Mouse (Mus musculus) heart, adult 18-20 months (tissue): Measurements from ENCODE around the gene Shtn1. TPM values are rescaled to one million over a fixed set of nuclear protein-coding genes. Genes with fewer than 3 reads are reported as not detected.

Experiments used
- DNase-seq, 2 experiments: peaks; one replicate each; pipeline ENCODE4 v3.0.0; 2021 to 2022; ENCODE audit warnings: mixed read lengths in 1 of 2
- total RNA-seq, 2 experiments: library from RNA; stranded (reverse); gene quantifications; 2 replicates each; pipeline ENCODE4 v1.2.3; 2021

Gene Shtn1
- total RNA-seq, 2 experiments from 2014 or later, result 2.1 to 2.9 TPM

DNA sequence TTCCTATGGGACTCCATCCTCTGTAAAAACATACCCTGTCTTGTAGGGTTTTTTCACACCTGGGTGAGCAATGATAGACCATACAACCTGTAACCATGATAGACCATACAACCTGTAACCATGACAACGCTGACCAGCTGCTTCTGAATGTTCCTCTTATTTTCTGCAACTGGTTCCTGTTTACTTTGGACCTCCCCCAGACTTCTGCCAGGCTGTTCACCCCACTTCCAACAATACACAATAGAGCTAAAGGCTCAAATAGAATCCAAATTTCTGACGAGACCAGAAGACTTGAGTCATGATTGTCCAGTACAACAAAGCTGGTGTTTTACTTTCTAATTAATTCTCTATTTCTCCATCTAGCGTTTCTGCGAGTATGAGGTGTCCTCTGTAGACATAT is 23.8 kb downstream of the Shtn1 start:
- DNase-seq, result no peak

- no peak for DNase-seq
These were observed 24.3 kb downstream of the Shtn1 start for GRCm38 (mm10) chr19:59051622-59052021.

- no peak for DNase-seq
These were observed 27.0 kb downstream of the Shtn1 start for GRCm38 (mm10) chr19:59048852-59049251.

GRCm38 (mm10) chr19:59047511-59047910 is 28.4 kb downstream of the Shtn1 start:
- no peak for DNase-seq

DNA sequence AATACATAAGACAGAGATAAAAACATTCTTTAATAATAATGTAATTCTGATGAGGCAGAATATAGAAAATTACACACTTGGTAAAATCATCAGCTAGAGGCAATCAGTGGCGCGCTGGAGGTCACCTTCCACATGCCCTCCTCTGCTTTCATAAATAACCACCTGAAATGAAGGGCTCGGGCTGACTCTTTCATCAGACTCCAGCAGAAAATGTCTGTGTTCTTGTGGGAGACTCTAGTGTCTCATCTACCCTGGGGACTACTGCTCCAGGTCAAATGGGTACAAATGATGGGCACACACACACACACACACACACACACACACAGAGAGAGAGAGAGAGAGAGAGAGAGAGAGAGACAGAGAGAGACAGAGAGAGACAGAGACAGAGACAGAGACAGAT is 34.8 kb downstream of the Shtn1 start:
- DNase-seq, result no peak

GRCm38 (mm10) chr19:59038793-59039192 is 37.1 kb downstream of the Shtn1 start:
- no peak for DNase-seq

DNA sequence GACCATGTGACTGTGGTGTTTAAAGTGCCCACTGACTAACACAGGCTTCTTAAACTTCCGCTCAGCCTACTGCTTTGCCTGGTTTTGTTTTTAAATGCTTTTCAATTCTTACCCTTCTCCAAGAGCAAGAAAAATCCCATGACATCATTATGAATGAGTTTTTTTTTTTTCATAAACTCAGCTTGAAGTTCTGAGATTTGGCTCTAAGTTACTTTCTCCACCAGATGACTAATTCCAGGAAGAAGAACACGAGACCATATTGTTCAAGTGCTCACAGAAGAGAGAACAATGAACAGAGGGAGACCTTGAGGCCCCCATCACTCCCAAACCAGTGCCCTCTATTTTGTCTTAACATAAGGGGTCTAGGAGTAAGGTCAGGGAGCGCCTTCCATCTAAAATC is 39.1 kb downstream of the Shtn1 start:
- no peak for DNase-seq

- no peak for DNase-seq
These were observed 42.7 kb downstream of the Shtn1 start for GRCm38 (mm10) chr19:59033241-59033640.

DNA sequence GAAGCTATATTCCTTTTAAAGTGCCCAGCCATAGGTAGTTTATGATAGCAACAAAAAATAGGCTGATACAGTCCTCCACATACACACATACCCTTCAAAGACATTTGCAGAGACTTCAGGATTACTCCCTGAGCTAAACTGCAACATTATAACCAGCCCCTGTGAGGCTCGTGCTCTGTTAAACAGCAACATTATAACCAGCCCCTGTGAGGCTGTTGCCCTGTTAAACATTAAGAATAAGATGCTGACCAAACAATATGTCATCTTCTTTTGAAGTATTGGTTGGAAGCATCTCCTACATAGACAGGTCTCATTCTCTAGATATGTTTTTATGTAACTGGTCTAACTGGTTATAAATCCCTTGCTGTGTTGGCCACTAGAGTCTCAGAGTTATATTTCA is 45.7 kb downstream of the Shtn1 start:
- DNase-seq, result no peak

DNA sequence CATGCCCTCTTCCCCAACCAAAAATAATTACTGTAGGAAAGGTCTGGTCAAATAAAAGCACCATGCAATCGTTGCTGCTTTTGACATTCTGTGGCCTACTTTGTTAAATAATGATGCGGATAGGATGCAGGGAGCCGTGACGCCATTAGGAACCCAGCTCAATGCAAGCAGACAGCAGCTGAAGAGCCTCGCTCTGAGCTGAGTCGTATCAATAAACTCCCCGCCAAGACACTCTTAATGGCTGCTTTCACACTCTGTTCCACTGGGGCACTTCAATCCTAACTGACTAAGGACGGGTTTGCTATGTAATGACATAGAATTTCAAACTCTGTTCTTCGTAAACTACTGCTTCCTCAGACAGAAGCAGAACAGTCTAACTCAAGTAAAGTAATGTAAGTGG is 46.9 kb downstream of the Shtn1 start:
- no peak for DNase-seq

- no peak for DNase-seq
These were observed 47.8 kb downstream of the Shtn1 start for GRCm38 (mm10) chr19:59028130-59028529.

- no peak for DNase-seq
These were observed 52.0 kb downstream of the Shtn1 start for GRCm38 (mm10) chr19:59023876-59024275.

- DNase-seq, result no peak
These were observed 54.3 kb downstream of the Shtn1 start for GRCm38 (mm10) chr19:59021644-59022043.

DNA sequence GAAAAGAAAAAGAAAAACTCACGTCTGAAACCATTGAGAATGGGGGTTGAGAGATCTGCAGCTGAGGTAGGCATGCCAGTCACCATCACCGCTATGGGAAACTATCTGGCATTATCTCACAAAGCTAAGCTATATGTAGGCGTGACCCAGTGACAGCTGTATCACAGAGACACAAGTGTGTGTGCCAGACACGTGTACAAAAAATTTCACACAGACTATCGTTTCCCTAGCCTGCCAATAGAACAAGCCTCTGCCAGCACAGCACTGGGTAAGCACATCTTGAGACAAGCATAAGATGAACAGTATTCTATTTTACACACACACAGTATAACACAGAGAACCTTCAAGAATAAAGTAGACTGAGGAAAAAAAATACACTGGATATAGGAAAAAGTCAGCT is 65.1 kb downstream of the Shtn1 start:
- no peak for DNase-seq

GRCm38 (mm10) chr19:59006577-59007340 is 69.1 kb downstream of the Shtn1 start:
- DNase-seq, result no peak

GRCm38 (mm10) chr19:59002827-59003226 is 73.1 kb downstream of the Shtn1 start:
- no peak for DNase-seq

DNA sequence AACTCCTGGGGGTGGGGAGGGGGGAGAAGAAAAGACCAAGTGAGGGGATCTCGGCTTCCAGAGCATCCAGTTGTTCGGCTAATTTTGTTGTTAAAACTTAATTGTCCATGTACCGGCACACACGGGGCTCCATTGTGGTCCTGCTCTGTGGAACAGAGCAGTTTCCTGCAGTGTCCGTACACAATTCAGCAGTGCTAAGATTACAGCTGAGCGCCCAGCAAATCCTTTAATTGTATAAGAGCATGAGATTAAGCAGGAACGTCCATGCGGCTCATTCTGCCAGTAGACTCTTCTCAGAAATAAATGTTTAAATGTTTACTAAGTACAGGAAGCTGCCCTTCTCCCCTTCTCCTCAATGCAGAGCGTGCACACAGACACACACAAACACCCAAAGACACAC is 94.3 kb downstream of the Shtn1 start:
- DNase-seq, result no peak

GRCm38 (mm10) chr19:58980056-58980440 is 95.9 kb downstream of the Shtn1 start:
- no peak for DNase-seq

DNA sequence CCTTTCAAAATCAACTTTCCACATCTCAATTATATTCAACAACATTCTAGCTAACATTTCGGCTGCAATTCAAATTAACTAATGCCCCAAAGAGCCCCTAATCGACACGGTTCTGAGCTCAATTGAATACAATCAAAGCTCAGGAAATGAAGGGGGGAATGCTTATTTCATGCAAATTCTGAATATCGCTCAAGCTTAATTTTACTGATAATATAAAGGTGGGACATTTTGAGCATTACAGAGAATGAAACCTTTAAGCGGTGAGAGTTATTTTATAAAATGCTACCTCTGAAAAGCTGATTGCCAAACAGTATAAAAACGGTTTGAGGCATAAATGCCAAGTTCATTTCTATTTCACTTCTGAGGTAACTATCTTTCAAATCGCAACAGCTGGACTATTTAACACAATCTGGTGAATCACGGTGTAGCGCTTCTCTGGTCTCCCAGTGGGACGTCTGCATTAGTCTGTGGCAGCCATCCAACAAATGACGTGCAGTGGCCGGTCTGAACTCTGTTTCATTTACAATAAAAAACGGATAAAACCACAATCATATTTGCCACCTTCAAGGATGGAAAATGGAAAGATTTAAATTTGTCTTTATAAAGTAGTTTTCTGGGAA is 96.4 kb downstream of the Shtn1 start:
- DNase-seq, result peak; percentile 53 to 69

- peak; percentile 13 to 33 for DNase-seq
These were observed 97.3 kb downstream of the Shtn1 start for GRCm38 (mm10) chr19:58978401-58979171.

GRCm38 (mm10) chr19:58975216-58975863 is 100.6 kb downstream of the Shtn1 start:
- no peak for DNase-seq

- DNase-seq, result no peak
These were observed 101.8 kb downstream of the Shtn1 start for GRCm38 (mm10) chr19:58974126-58974525.

DNA sequence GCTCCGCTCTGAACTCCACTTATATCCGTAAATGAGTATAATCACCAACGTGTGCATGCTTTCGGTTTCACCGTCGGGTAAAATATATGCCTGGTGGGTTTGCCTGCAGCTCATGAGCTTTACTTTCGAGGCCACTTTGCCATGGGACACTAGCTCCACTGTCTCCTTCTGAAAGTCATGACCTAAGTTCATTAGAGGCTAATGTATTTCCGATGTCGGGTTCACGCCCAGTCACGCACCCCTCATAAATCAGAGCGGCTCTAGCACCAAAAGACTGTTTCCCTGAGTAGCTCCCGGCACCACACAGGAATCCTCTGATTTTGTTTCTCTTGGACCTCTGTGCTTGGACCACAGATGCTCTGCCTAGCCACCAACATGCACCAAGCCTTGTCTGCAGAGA is 105.1 kb downstream of the Shtn1 start:
- DNase-seq, result no peak
